Mouse (Mus musculus) ES-E14 (cell line): ENCODE measurements around the gene Ulk4.

Source experiments
- CHD2 ChIP-seq: IDR thresholded peaks from 2 replicates; pipeline ENCODE4 v1.6.1; 2014; ENCODE audit warnings: mild to moderate bottlenecking, low read depth, low read length, inconsistent platforms
- HCFC1 ChIP-seq: IDR thresholded peaks from 2 replicates; pipeline ENCODE4 v1.6.1; 2012; ENCODE audit warnings: low read length, inconsistent platforms, borderline replicate concordance; ENCODE audit not compliant: insufficient read depth
- MAFK ChIP-seq: IDR thresholded peaks from 2 replicates; pipeline ENCODE4 v1.6.1; 2014; ENCODE audit warnings: mild to moderate bottlenecking, low read depth, low read length, inconsistent platforms; ENCODE audit not compliant: insufficient read depth
- ZC3H11A ChIP-seq: IDR thresholded peaks from 2 replicates; pipeline ENCODE4 v1.6.1; 2012; ENCODE audit warnings: low read depth, mild to moderate bottlenecking, inconsistent platforms, low read length, borderline replicate concordance
- ZNF384 ChIP-seq: IDR thresholded peaks from 2 replicates; pipeline ENCODE4 v1.6.1; 2012; ENCODE audit warnings: low read depth, low read length, inconsistent platforms

GRCm38 (mm10) chr9:121314541-121315152 lies 37.6 kb upstream of the Ulk4 start:
- peak; percentile 3; the same call in 1 of the 2 replicates for TF ChIP-seq ZNF384
- TF ChIP-seq CHD2, result no peak
- TF ChIP-seq ZC3H11A, result no peak
- no peak for TF ChIP-seq HCFC1
- TF ChIP-seq MAFK, result no peak
